Comparison of ENCODE assay signal across 29 mouse cellular contexts in genomic region chr9:113149084-113149483, GRCm38 (mm10).
DNase-seq lines count a peak whose midpoint lies in the region; ATAC-seq and TF ChIP-seq lines count a peak whose summit lies in the region.
"Had no signal": no experiment of that assay in that cellular context is flagged by ENCODE, and none has a peak within 500 bp of the region (broad histone marks: within the 10 kb centered on the region; RNA-seq: fewer than 3 reads in every experiment).

No protein-coding gene starts in this region.

- H3K4me3 ChIP-seq in forebrain, embryonic 11.5 days (ENCODE audit: low read depth, low read length) = no peak overlapping the region
- H3K4me3 ChIP-seq in forebrain, postnatal 0 days (ENCODE audit: low read depth, low read length) = no peak overlapping the region
- H3K4me3 ChIP-seq in heart, embryonic 11.5 days (ENCODE audit: low read depth, low read length) = no peak overlapping the region
- no peak overlapping the region for H3K4me3 ChIP-seq in midbrain, embryonic 14.5 days (replicated peaks; ENCODE audit: low read depth, low read length)
- H3K4me3 ChIP-seq in midbrain, postnatal 0 days (ENCODE audit: low read depth, low read length) = no peak overlapping the region
- H3K4me3 ChIP-seq: forebrain, embryonic 10.5 days; heart, embryonic 12.5 days; heart, embryonic 15.5 days; hindbrain, embryonic 10.5 days; hindbrain, embryonic 13.5 days; intestine, embryonic 15.5 days had no signal

- ATAC-seq in forebrain, embryonic 11.5 days (replicated peaks; ENCODE audit: low FRiP score) = peak; percentile 57
- no peak for ATAC-seq in forebrain, postnatal 0 days
- ATAC-seq in heart, embryonic 11.5 days (replicated peaks; ENCODE audit: insufficient number of reproducible peaks, low FRiP score, low TSS enrichment) = no peak
- ATAC-seq in midbrain, embryonic 14.5 days (ENCODE audit: low FRiP score, low TSS enrichment) = no peak
- ATAC-seq in midbrain, postnatal 0 days (ENCODE audit: low FRiP score) = no peak
- ATAC-seq: hindbrain, embryonic 16.5 days; intestine, embryonic 15.5 days; Patski had no signal

- no peaks in the 10 kb centered on the region for H3K9me3 ChIP-seq in forebrain, embryonic 11.5 days (ENCODE audit: control insufficient read depth, low read length)
- H3K9me3 ChIP-seq in forebrain, postnatal 0 days (ENCODE audit: low read length) = no peaks in the 10 kb centered on the region
- no peaks in the 10 kb centered on the region for H3K9me3 ChIP-seq in heart, embryonic 11.5 days (replicated peaks; ENCODE audit: control insufficient read depth, low read length)
- no peaks in the 10 kb centered on the region for H3K9me3 ChIP-seq in midbrain, embryonic 14.5 days (ENCODE audit: control insufficient read depth, low read length)
- H3K9me3 ChIP-seq in midbrain, postnatal 0 days (ENCODE audit: low read length) = no peaks in the 10 kb centered on the region
- H3K9me3 ChIP-seq: forebrain, embryonic 10.5 days; heart, embryonic 12.5 days; heart, embryonic 15.5 days; hindbrain, embryonic 10.5 days; hindbrain, embryonic 13.5 days; intestine, embryonic 15.5 days had no signal

- H3K36me3 ChIP-seq in forebrain, embryonic 11.5 days (ENCODE audit: control insufficient read depth, insufficient read depth, low read length) = no peaks in the 10 kb centered on the region
- no peaks in the 10 kb centered on the region for H3K36me3 ChIP-seq in forebrain, postnatal 0 days (ENCODE audit: insufficient read depth)
- H3K36me3 ChIP-seq in heart, embryonic 11.5 days (ENCODE audit: control insufficient read depth, insufficient read depth, low read length) = no peaks in the 10 kb centered on the region
- H3K36me3 ChIP-seq in midbrain, embryonic 14.5 days (ENCODE audit: control insufficient read depth, insufficient read depth, low read length) = no peaks in the 10 kb centered on the region
- H3K36me3 ChIP-seq in midbrain, postnatal 0 days (ENCODE audit: insufficient read depth, low read length) = no peaks in the 10 kb centered on the region
- H3K36me3 ChIP-seq: forebrain, embryonic 10.5 days; G1E; heart, embryonic 12.5 days; heart, embryonic 15.5 days; hindbrain, embryonic 10.5 days; hindbrain, embryonic 13.5 days; intestine, embryonic 15.5 days had no signal

- no peak overlapping the region for H3K4me2 ChIP-seq in forebrain, embryonic 11.5 days (ENCODE audit: low read depth, low read length, severe bottlenecking)
- no peak overlapping the region for H3K4me2 ChIP-seq in forebrain, postnatal 0 days (ENCODE audit: low read depth)
- H3K4me2 ChIP-seq in heart, embryonic 11.5 days = no peak overlapping the region
- no peak overlapping the region for H3K4me2 ChIP-seq in midbrain, embryonic 14.5 days (ENCODE audit: low read length)
- H3K4me2 ChIP-seq in midbrain, postnatal 0 days (ENCODE audit: low read depth, low read length, poor library complexity, severe bottlenecking) = no peak overlapping the region
- H3K4me2 ChIP-seq: heart, embryonic 12.5 days; heart, embryonic 15.5 days; hindbrain, embryonic 13.5 days; intestine, embryonic 15.5 days had no signal

- no peaks in the 10 kb centered on the region for H3K27me3 ChIP-seq in forebrain, embryonic 11.5 days (ENCODE audit: control insufficient read depth, insufficient read depth, low read length)
- H3K27me3 ChIP-seq in forebrain, postnatal 0 days (ENCODE audit: insufficient read depth, low read length) = no peaks in the 10 kb centered on the region
- no peaks in the 10 kb centered on the region for H3K27me3 ChIP-seq in heart, embryonic 11.5 days (ENCODE audit: control insufficient read depth, insufficient read depth, low read length)
- no peaks in the 10 kb centered on the region for H3K27me3 ChIP-seq in midbrain, embryonic 14.5 days (ENCODE audit: control insufficient read depth, insufficient read depth, low read length)
- no peaks in the 10 kb centered on the region for H3K27me3 ChIP-seq in midbrain, postnatal 0 days (ENCODE audit: insufficient read depth, low read length)
- H3K27me3 ChIP-seq: CH12.LX; heart, embryonic 12.5 days; heart, embryonic 15.5 days; hindbrain, embryonic 13.5 days; intestine, embryonic 15.5 days; Patski had no signal

- no peak for DNase-seq in forebrain, embryonic 11.5 days (ENCODE audit: low spot score)
- no peak for DNase-seq in forebrain, postnatal 0 days
- DNase-seq in heart, adult 11 months = peak; percentile 11
- DNase-seq in midbrain, embryonic 14.5 days = peak; percentile 20
- DNase-seq in midbrain, postnatal 0 days (ENCODE audit: low spot score) = no peak
- DNase-seq: adrenal gland, postnatal 10 days; adrenal gland, postnatal 36 days; B cell, adult 2 months; cerebellum, adult 11 months; cerebellum, adult 2 months; cerebellum, adult 9-11 months; cerebellum, postnatal 25 days; embryo, embryonic 11 days; gastrocnemius, postnatal 10 days; gastrocnemius, postnatal 36 days; heart, postnatal 10 days; heart, postnatal 36 days; kidney, adult 11 months had no signal

- no peak overlapping the region for H3K27ac ChIP-seq in forebrain, embryonic 11.5 days (ENCODE audit: low read depth, low read length)
- H3K27ac ChIP-seq in forebrain, postnatal 0 days (ENCODE audit: low read depth, low read length) = no peak overlapping the region
- no peak overlapping the region for H3K27ac ChIP-seq in heart, embryonic 11.5 days (ENCODE audit: low read depth, low read length)
- no peak overlapping the region for H3K27ac ChIP-seq in midbrain, embryonic 14.5 days (replicated peaks; ENCODE audit: low read depth, low read length)
- H3K27ac ChIP-seq in midbrain, postnatal 0 days (ENCODE audit: low read depth, low read length) = no peak overlapping the region
- H3K27ac ChIP-seq: forebrain, embryonic 10.5 days; heart, embryonic 15.5 days; hindbrain, embryonic 10.5 days; hindbrain, embryonic 13.5 days; intestine, embryonic 15.5 days had no signal

- no peaks in the 10 kb centered on the region for H3K4me1 ChIP-seq in forebrain, embryonic 11.5 days (replicated peaks; ENCODE audit: control insufficient read depth, insufficient read depth, low read length)
- no peaks in the 10 kb centered on the region for H3K4me1 ChIP-seq in forebrain, postnatal 0 days (ENCODE audit: insufficient read depth)
- H3K4me1 ChIP-seq in heart, embryonic 11.5 days (ENCODE audit: control insufficient read depth, insufficient read depth, low read length) = no peaks in the 10 kb centered on the region
- no peaks in the 10 kb centered on the region for H3K4me1 ChIP-seq in midbrain, embryonic 14.5 days (ENCODE audit: control insufficient read depth, insufficient read depth, low read length)
- H3K4me1 ChIP-seq in midbrain, postnatal 0 days (ENCODE audit: insufficient read depth, low read length) = no peaks in the 10 kb centered on the region
- H3K4me1 ChIP-seq: hindbrain, embryonic 10.5 days; hindbrain, embryonic 13.5 days; intestine, embryonic 15.5 days had no signal

- H3K9ac ChIP-seq in forebrain, embryonic 11.5 days (ENCODE audit: low read length) = no peak overlapping the region
- no peak overlapping the region for H3K9ac ChIP-seq in forebrain, postnatal 0 days
- H3K9ac ChIP-seq in heart, embryonic 11.5 days (ENCODE audit: low read depth, low read length) = no peak overlapping the region
- no peak overlapping the region for H3K9ac ChIP-seq in midbrain, embryonic 14.5 days (replicated peaks; ENCODE audit: low read length)
- H3K9ac ChIP-seq in midbrain, postnatal 0 days (replicated peaks; ENCODE audit: low read length, poor library complexity, severe bottlenecking) = no peak overlapping the region
- H3K9ac ChIP-seq: heart, embryonic 12.5 days; heart, embryonic 15.5 days; hindbrain, embryonic 13.5 days; intestine, embryonic 15.5 days had no signal

- 6% methylated on average over 5 of the region's 5 CpGs for WGBS in forebrain, embryonic 11.5 days
- 10% methylated on average over 5 of the region's 5 CpGs for WGBS in forebrain, postnatal 0 days
- 60% methylated on average over 5 of the region's 5 CpGs for WGBS in heart, embryonic 11.5 days (ENCODE audit: insufficient replicate concordance)
- 11% methylated on average over 5 of the region's 5 CpGs for WGBS in midbrain, embryonic 14.5 days
- WGBS in midbrain, postnatal 0 days = 16% methylated on average over 5 of the region's 5 CpGs

- no peak for TF ChIP-seq CTCF in forebrain, postnatal 0 days (IDR thresholded peaks at IDR 0.05; ENCODE audit: low read depth)
- TF ChIP-seq CTCF in midbrain, postnatal 0 days (IDR thresholded peaks at IDR 0.05) = no peak

Comparison
In these comparisons a context has a peak if more than half of its experiments do, and no peak if none do; other contexts are left out.
1. DNase-seq: peak in heart, adult 11 months (single experiment) and midbrain, embryonic 14.5 days (single experiment); none in forebrain, embryonic 11.5 days (single experiment), forebrain, postnatal 0 days (single experiment) and midbrain, postnatal 0 days (single experiment).